Mouse (Mus musculus): Measurements from ENCODE around the gene Emc10.

The Emc10 gene

GRCm38 (mm10) chr7:44530507-44530906 is 34.2 kb upstream of the Emc10 start:
- H3K36me3 ChIP-seq (ENCODE audit: insufficient read depth, low read length), result peaks cover 38% of the 10 kb centered on the region
- no peak overlapping the region for H3K4me3 ChIP-seq (replicated peaks; ENCODE audit: low read length)
- peaks cover 100% of the 10 kb centered on the region for H3K4me1 ChIP-seq (replicated peaks; ENCODE audit: low read depth, low read length)
- TF ChIP-seq CTCF (conservative IDR thresholded peaks at IDR 0.05; ENCODE audit: low read length) (no peak), POU5F1 (IDR thresholded peaks at IDR 0.05; ENCODE audit: borderline replicate concordance, low read length) (no peak), NANOG (IDR thresholded peaks at IDR 0.05; ENCODE audit: borderline replicate concordance, low read length) (no peak)
- peaks cover 11% of the 10 kb centered on the region; the same call in 1 of the 2 replicates for H3K27me3 ChIP-seq (ENCODE audit: insufficient read depth, low read length)
- no peaks in the 10 kb centered on the region for H3K9me3 ChIP-seq (ENCODE audit: low read length)

- H3K36me3 ChIP-seq (ENCODE audit: insufficient read depth, low read length), result peaks cover 28% of the 10 kb centered on the region
- no peaks in the 10 kb centered on the region for H3K9me3 ChIP-seq (ENCODE audit: low read length)
- peak overlapping the region; percentile 72; the same call in 1 of the 2 replicates for H3K4me3 ChIP-seq (replicated peaks; ENCODE audit: low read length)
- H3K4me1 ChIP-seq (replicated peaks; ENCODE audit: low read depth, low read length), result peaks cover 100% of the 10 kb centered on the region
- peaks cover 11% of the 10 kb centered on the region; the same call in 1 of the 2 replicates for H3K27me3 ChIP-seq (ENCODE audit: insufficient read depth, low read length)
- TF ChIP-seq NANOG (IDR thresholded peaks at IDR 0.05; ENCODE audit: borderline replicate concordance, low read length) (no peak), CTCF (conservative IDR thresholded peaks at IDR 0.05; ENCODE audit: low read length) (no peak)
Observed at GRCm38 (mm10) chr7:44529518-44529917, 33.2 kb upstream of the Emc10 start.

- Histone ChIP-seq H3K27me3 (ENCODE audit: insufficient read depth, low read length) (peaks cover 21% of the 10 kb centered on the region), H3K4me1 (replicated peaks; ENCODE audit: low read depth, low read length) (peaks cover 100% of the 10 kb centered on the region), H3K9me3 (ENCODE audit: low read length) (no peaks in the 10 kb centered on the region), H3K36me3 (ENCODE audit: insufficient read depth, low read length) (peaks cover 11% of the 10 kb centered on the region), H3K4me3 (replicated peaks; ENCODE audit: low read length) (peak overlapping the region; percentile 72)
- TF ChIP-seq NANOG (IDR thresholded peaks at IDR 0.05; ENCODE audit: borderline replicate concordance, low read length) (no peak), CTCF (conservative IDR thresholded peaks at IDR 0.05; ENCODE audit: low read length) (peak; percentile 56), POU5F1 (IDR thresholded peaks at IDR 0.05; ENCODE audit: borderline replicate concordance, low read length) (no peak)
Observed at GRCm38 (mm10) chr7:44527483-44528398, 31.4 kb upstream of the Emc10 start.

- peaks cover 98% of the 10 kb centered on the region for H3K4me1 ChIP-seq (replicated peaks; ENCODE audit: low read depth, low read length)
- H3K9me3 ChIP-seq (ENCODE audit: low read length), result no peaks in the 10 kb centered on the region
- H3K36me3 ChIP-seq (ENCODE audit: insufficient read depth, low read length), result no peaks in the 10 kb centered on the region
- TF ChIP-seq POU5F1 (IDR thresholded peaks at IDR 0.05; ENCODE audit: borderline replicate concordance, low read length), result no peak
- TF ChIP-seq NANOG (IDR thresholded peaks at IDR 0.05; ENCODE audit: borderline replicate concordance, low read length), result no peak
- TF ChIP-seq CTCF (conservative IDR thresholded peaks at IDR 0.05; ENCODE audit: low read length), result no peak
- peaks cover 30% of the 10 kb centered on the region for H3K27me3 ChIP-seq (ENCODE audit: insufficient read depth, low read length)
- peak overlapping the region; percentile 60 for H3K4me3 ChIP-seq (replicated peaks; ENCODE audit: low read length)
Observed at GRCm38 (mm10) chr7:44526414-44527154, 30.3 kb upstream of the Emc10 start.

GRCm38 (mm10) chr7:44525126-44525832 is 28.9 kb upstream of the Emc10 start:
- Histone ChIP-seq H3K4me3 (replicated peaks; ENCODE audit: low read length) (peak overlapping the region; percentile 71), H3K36me3 (ENCODE audit: insufficient read depth, low read length) (no peaks in the 10 kb centered on the region), H3K27me3 (ENCODE audit: insufficient read depth, low read length) (peaks cover 35% of the 10 kb centered on the region), H3K9me3 (ENCODE audit: low read length) (no peaks in the 10 kb centered on the region), H3K4me1 (replicated peaks; ENCODE audit: low read depth, low read length) (peaks cover 88% of the 10 kb centered on the region)
- TF ChIP-seq CTCF (conservative IDR thresholded peaks at IDR 0.05; ENCODE audit: low read length) (no peak), POU5F1 (IDR thresholded peaks at IDR 0.05; ENCODE audit: borderline replicate concordance, low read length) (no peak), NANOG (IDR thresholded peaks at IDR 0.05; ENCODE audit: borderline replicate concordance, low read length) (no peak)

- H3K4me1 ChIP-seq (replicated peaks; ENCODE audit: low read depth, low read length), result peaks cover 80% of the 10 kb centered on the region
- no peaks in the 10 kb centered on the region for H3K36me3 ChIP-seq (ENCODE audit: insufficient read depth, low read length)
- no peak for TF ChIP-seq NANOG (IDR thresholded peaks at IDR 0.05; ENCODE audit: borderline replicate concordance, low read length)
- no peak for TF ChIP-seq POU5F1 (IDR thresholded peaks at IDR 0.05; ENCODE audit: borderline replicate concordance, low read length)
- TF ChIP-seq CTCF (conservative IDR thresholded peaks at IDR 0.05; ENCODE audit: low read length), result no peak
- H3K4me3 ChIP-seq (replicated peaks; ENCODE audit: low read length), result peak within 1 kb of the TSS; percentile 71
- peaks cover 32% of the 10 kb centered on the region for H3K27me3 ChIP-seq (ENCODE audit: insufficient read depth, low read length)
- no peaks in the 10 kb centered on the region for H3K9me3 ChIP-seq (ENCODE audit: low read length)
Observed at GRCm38 (mm10) chr7:44524502-44524901, 28.2 kb upstream of the Emc10 start, which contains the start of gene Mybpc2. Gene Mybpc2 (minus strand): TSS chr7:44524656.

- TF ChIP-seq NANOG (IDR thresholded peaks at IDR 0.05; ENCODE audit: borderline replicate concordance, low read length) (no peak), POU5F1 (IDR thresholded peaks at IDR 0.05; ENCODE audit: borderline replicate concordance, low read length) (no peak), CTCF (conservative IDR thresholded peaks at IDR 0.05; ENCODE audit: low read length) (no peak)
- H3K27me3 ChIP-seq (ENCODE audit: insufficient read depth, low read length), result peaks cover 27% of the 10 kb centered on the region
- no peaks in the 10 kb centered on the region for H3K36me3 ChIP-seq (ENCODE audit: insufficient read depth, low read length)
- H3K9me3 ChIP-seq (ENCODE audit: low read length), result no peaks in the 10 kb centered on the region
- H3K4me3 ChIP-seq (replicated peaks; ENCODE audit: low read length), result no peak overlapping the region
- peaks cover 71% of the 10 kb centered on the region for H3K4me1 ChIP-seq (replicated peaks; ENCODE audit: low read depth, low read length)
Observed at GRCm38 (mm10) chr7:44523056-44523455, 26.7 kb upstream of the Emc10 start.

GRCm38 (mm10) chr7:44521710-44522109 is 25.4 kb upstream of the Emc10 start:
- no peaks in the 10 kb centered on the region for H3K9me3 ChIP-seq (ENCODE audit: low read length)
- H3K36me3 ChIP-seq (ENCODE audit: insufficient read depth, low read length), result no peaks in the 10 kb centered on the region
- peaks cover 34% of the 10 kb centered on the region for H3K27me3 ChIP-seq (ENCODE audit: insufficient read depth, low read length)
- peaks cover 57% of the 10 kb centered on the region for H3K4me1 ChIP-seq (replicated peaks; ENCODE audit: low read depth, low read length)
- peak overlapping the region; percentile 76 for H3K4me3 ChIP-seq (replicated peaks; ENCODE audit: low read length)
- peak; percentile 61 for TF ChIP-seq CTCF (conservative IDR thresholded peaks at IDR 0.05; ENCODE audit: low read length)
- TF ChIP-seq NANOG (IDR thresholded peaks at IDR 0.05; ENCODE audit: borderline replicate concordance, low read length), result no peak
- TF ChIP-seq POU5F1 (IDR thresholded peaks at IDR 0.05; ENCODE audit: borderline replicate concordance, low read length), result no peak
